Mouse (Mus musculus) lung, embryonic 14.5 days (tissue): ENCODE measurements around the gene Sbds. TPM values are rescaled to one million over a fixed set of nuclear protein-coding genes. Genes with fewer than 3 reads are reported as not detected.

Source experiments
- ATAC-seq: fragments of 200-750 bp; cut with Nextera tagmentation; 2 replicates; pipeline ENCODE4 v1.8.0; 2017; ENCODE audit warnings: mild to moderate bottlenecking, moderate TSS enrichment, moderate library complexity; ENCODE audit not compliant: insufficient read depth
- DNase-seq: peaks from one replicate; pipeline ENCODE4 v3.0.0-alpha.2; 2015
- H3K27ac ChIP-seq: fragments of 300-500 bp; sonication (generic); 2 replicates; pipeline ENCODE4 v1.5.1; 2014; ENCODE audit warnings: low read depth, mild to moderate bottlenecking, moderate library complexity
- H3K27me3 ChIP-seq: fragments of 300-500 bp; sonication (generic); 2 replicates; pipeline ENCODE4 v1.6.1; 2014; ENCODE audit warnings: low read length, control low read depth; ENCODE audit not compliant: insufficient read depth
- H3K36me3 ChIP-seq: fragments of 300-500 bp; sonication (generic); 2 replicates; pipeline ENCODE4 v1.6.1; 2014; ENCODE audit warnings: control low read depth; ENCODE audit not compliant: insufficient read depth
- H3K4me1 ChIP-seq: fragments of 300-500 bp; sonication (generic); 2 replicates; pipeline ENCODE4 v1.6.1; 2014; ENCODE audit warnings: antibody characterized with exemption, control low read depth; ENCODE audit not compliant: insufficient read depth
- H3K4me2 ChIP-seq: fragments of 300-500 bp; sonication (generic); 2 replicates; pipeline ENCODE4 v1.6.1; 2014; ENCODE audit warnings: mild to moderate bottlenecking
- H3K4me3 ChIP-seq: fragments of 300-500 bp; sonication (generic); 2 replicates; pipeline ENCODE4 v1.5.1; 2014; ENCODE audit warnings: low read depth, low read length
- H3K9ac ChIP-seq: fragments of 300-500 bp; sonication (generic); 2 replicates; pipeline ENCODE4 v1.6.1; 2014
- H3K9me3 ChIP-seq: fragments of 300-500 bp; sonication (generic); 2 replicates; pipeline ENCODE4 v1.6.1; 2016; ENCODE audit warnings: low read depth, low read length, control low read depth
- CTCF ChIP-seq: IDR thresholded peaks from 2 replicates; pipeline ENCODE4 v1.5.1; 2016; ENCODE audit warnings: antibody characterized with exemption, low read depth
- WGBS: fragments of 180-500 bp; shearing (Covaris S2); extraction: QIAGEN DNeasy Blood & Tissue Kit; methylation state at CpG from one replicate; pipeline ENCODE4 v1.1.7; 2014; 5-methylcytosine and 5-hydroxymethylcytosine counted together
- polyA plus RNA-seq: library from polyadenylated mRNA; unstranded; fragments of >200 nt; fragmentation: Nextera tagmentation; extraction: Ambion mirVana; gene quantifications from 2 replicates; pipeline ENCODE4 v1.2.1, GENCODE M21; 2014

Gene Sbds
- 50.7 and 51.4 TPM in 2 replicates for polyA plus RNA-seq

GRCm38 (mm10) chr5:130255017-130255720 lies at the start of gene Sbds, which contains the start of gene Tyw1:
TSS of gene Sbds (minus strand) at chr5:130255530.
TSS of gene Tyw1 (plus strand) at chr5:130255619.
- WGBS, result 0% methylated on average over 52 of the region's 52 CpGs

GRCm38 (mm10) chr5:130303611-130304010 lies 48.3 kb upstream of the Sbds start:
- Histone ChIP-seq H3K4me3 (no peak overlapping the region), H3K4me1 (no peaks in the 10 kb centered on the region), H3K9me3 (no peaks in the 10 kb centered on the region), H3K4me2 (no peak overlapping the region), H3K36me3 (peaks cover 32% of the 10 kb centered on the region; the same call in 1 of the 2 replicates), H3K9ac (no peak overlapping the region), H3K27me3 (no peaks in the 10 kb centered on the region), H3K27ac (no peak overlapping the region)
- 90% methylated on average over 6 of the region's 6 CpGs for WGBS
- no peak for ATAC-seq
- no peak for DNase-seq
- TF ChIP-seq CTCF, result no peak

More at GRCm38 (mm10) chr5:130255017-130255720, at the start of gene Sbds, which contains the start of gene Tyw1:
- ATAC-seq, result peak; percentile 89
- Histone ChIP-seq H3K27me3 (no peaks in the 10 kb centered on the region), H3K9ac (peak within 1 kb of the TSS; percentile 89), H3K4me2 (peak within 1 kb of the TSS; percentile 83), H3K9me3 (no peaks in the 10 kb centered on the region), H3K36me3 (peaks cover 36% of the 10 kb centered on the region), H3K4me3 (peak within 1 kb of the TSS; percentile 76), H3K27ac (peak within 1 kb of the TSS; percentile 87), H3K4me1 (no peaks in the 10 kb centered on the region)
- TF ChIP-seq CTCF, result peak; percentile 30
- DNase-seq, result peak; percentile 100

- DNase-seq, result no peak
- 93% methylated on average over 8 of the region's 8 CpGs for WGBS
- peaks cover 42% of the 10 kb centered on the region; the same call in 1 of the 2 replicates for H3K36me3 ChIP-seq
- no peak overlapping the region for H3K9ac ChIP-seq
- no peak overlapping the region for H3K27ac ChIP-seq
- no peaks in the 10 kb centered on the region for H3K27me3 ChIP-seq
- H3K4me3 ChIP-seq, result no peak overlapping the region
- no peak for ATAC-seq
- no peaks in the 10 kb centered on the region for H3K4me1 ChIP-seq
- no peaks in the 10 kb centered on the region for H3K9me3 ChIP-seq
- no peak overlapping the region for H3K4me2 ChIP-seq
- TF ChIP-seq CTCF, result no peak
These were observed 44.2 kb upstream of the Sbds start for GRCm38 (mm10) chr5:130299526-130299925.

GRCm38 (mm10) chr5:130298831-130299460 lies 43.6 kb upstream of the Sbds start:
- Histone ChIP-seq H3K36me3 (peaks cover 37% of the 10 kb centered on the region; the same call in 1 of the 2 replicates), H3K9ac (no peak overlapping the region), H3K4me3 (no peak overlapping the region), H3K27ac (no peak overlapping the region), H3K4me1 (no peaks in the 10 kb centered on the region), H3K4me2 (no peak overlapping the region), H3K9me3 (no peaks in the 10 kb centered on the region), H3K27me3 (no peaks in the 10 kb centered on the region)
- 89% methylated on average over 9 of the region's 9 CpGs for WGBS
- no peak for DNase-seq
- no peak for TF ChIP-seq CTCF
- no peak for ATAC-seq

- H3K27me3 ChIP-seq, result no peaks in the 10 kb centered on the region
- H3K9me3 ChIP-seq, result no peaks in the 10 kb centered on the region
- no peak overlapping the region for H3K9ac ChIP-seq
- no peak for ATAC-seq
- TF ChIP-seq CTCF, result peak; percentile 13; the same call in 1 of the 2 replicates
- no peak for DNase-seq
- no peak overlapping the region for H3K4me2 ChIP-seq
- no peaks in the 10 kb centered on the region for H3K4me1 ChIP-seq
- no peak overlapping the region for H3K27ac ChIP-seq
- WGBS, result 77% methylated on average over 5 of the region's 5 CpGs
- H3K4me3 ChIP-seq, result no peak overlapping the region
- H3K36me3 ChIP-seq, result peaks cover 43% of the 10 kb centered on the region; the same call in 1 of the 2 replicates
These were observed 40.7 kb upstream of the Sbds start for GRCm38 (mm10) chr5:130296071-130296470.

GRCm38 (mm10) chr5:130294598-130294997 lies 39.3 kb upstream of the Sbds start:
- Histone ChIP-seq H3K9me3 (no peaks in the 10 kb centered on the region), H3K27me3 (no peaks in the 10 kb centered on the region), H3K4me1 (no peaks in the 10 kb centered on the region), H3K4me2 (no peak overlapping the region), H3K36me3 (peaks cover 40% of the 10 kb centered on the region; the same call in 1 of the 2 replicates), H3K4me3 (no peak overlapping the region), H3K9ac (no peak overlapping the region), H3K27ac (no peak overlapping the region)
- 81% methylated on average over 6 of the region's 6 CpGs for WGBS
- DNase-seq (no peak), ATAC-seq (no peak)
- TF ChIP-seq CTCF, result no peak

- Histone ChIP-seq H3K9ac (no peak overlapping the region), H3K9me3 (no peaks in the 10 kb centered on the region), H3K36me3 (peaks cover 45% of the 10 kb centered on the region; the same call in 1 of the 2 replicates), H3K4me2 (no peak overlapping the region), H3K27me3 (no peaks in the 10 kb centered on the region), H3K4me3 (no peak overlapping the region), H3K4me1 (no peaks in the 10 kb centered on the region), H3K27ac (no peak overlapping the region)
- WGBS, result 71% methylated on average over 5 of the region's 5 CpGs
- no peak for TF ChIP-seq CTCF
- DNase-seq (peak; percentile 19), ATAC-seq (no peak)
These were observed 38.6 kb upstream of the Sbds start for GRCm38 (mm10) chr5:130293941-130294340.
